Mouse (Mus musculus) ES-Bruce4 (cell line): ENCODE measurements around the gene Fam98c.

Experiments used
- CTCF ChIP-seq: IDR thresholded peaks from one replicate; pipeline ENCODE4 v1.8.1; 2011; ENCODE audit warnings: low read depth, low read length
- EP300 ChIP-seq: IDR thresholded peaks from 2 replicates; pipeline ENCODE4 v1.6.1; 2011; ENCODE audit warnings: low read depth, low read length; ENCODE audit not compliant: insufficient read depth
- POLR2A ChIP-seq: IDR thresholded peaks from one replicate; pipeline ENCODE4 v1.8.1; 2011; ENCODE audit warnings: low read length; ENCODE audit not compliant: insufficient read depth

DNA sequence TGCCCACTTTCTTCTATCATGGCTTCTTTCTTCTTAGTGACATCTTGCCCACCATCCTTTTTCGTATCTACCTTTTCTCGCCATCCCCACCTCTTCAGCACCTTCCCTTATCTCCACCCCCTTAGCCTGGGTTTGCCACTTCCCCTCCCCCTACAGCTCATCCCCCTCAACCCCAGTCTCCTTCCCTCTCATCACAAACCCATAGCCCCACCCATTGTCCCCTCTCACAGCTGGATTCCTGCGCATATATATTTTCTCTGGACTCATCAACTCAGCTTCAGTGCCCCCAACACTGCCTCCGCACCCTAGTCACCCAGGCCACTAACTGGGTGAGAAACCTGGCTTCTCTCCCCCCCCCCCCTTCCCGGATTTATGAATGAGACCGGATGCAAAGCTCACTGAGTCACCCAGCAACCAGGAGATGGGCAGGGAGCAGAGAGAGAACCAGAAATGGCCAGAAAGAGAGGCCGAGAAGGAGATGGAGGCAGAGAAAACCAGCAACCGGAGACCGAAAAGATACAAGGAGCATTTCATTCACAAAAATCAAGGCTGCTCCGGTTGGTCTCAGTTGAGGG, 12.2 kb upstream of the Fam98c start:
- TF ChIP-seq POLR2A (no peak), EP300 (no peak), CTCF (no peak)
